Mouse (Mus musculus): Measurements from ENCODE around the gene Snd1. TPM values are rescaled to one million over a fixed set of nuclear protein-coding genes. Genes with fewer than 3 reads are reported as not detected.

Snd1 gene
- polyA plus RNA-seq, 1 experiment = 190 TPM

- H3K4me2 ChIP-seq (ENCODE audit: low read depth) = no peak overlapping the region
- H3K79me2 ChIP-seq (ENCODE audit: control insufficient read depth, insufficient read depth) = no peaks in the 10 kb centered on the region
- no peaks in the 10 kb centered on the region for H3K36me3 ChIP-seq (ENCODE audit: control insufficient read depth, insufficient read depth)
- H3ac ChIP-seq (ENCODE audit: control insufficient read depth, insufficient read length) = no peak overlapping the region
- H3K27me3 ChIP-seq (ENCODE audit: control insufficient read depth, insufficient read depth, insufficient read length) = no peaks in the 10 kb centered on the region
- H3K4me3 ChIP-seq = no peak overlapping the region
- TF ChIP-seq MYOG (IDR thresholded peaks at IDR 0.05; ENCODE audit: control insufficient read depth in 1 of 3, insufficient read depth in 1 of 3, insufficient read length in 2 of 3, low read depth in 2 of 3) = no peak
These were observed 421.9 kb downstream of the Snd1 start for GRCm38 (mm10) chr6:28896762-28897320.

DNA sequence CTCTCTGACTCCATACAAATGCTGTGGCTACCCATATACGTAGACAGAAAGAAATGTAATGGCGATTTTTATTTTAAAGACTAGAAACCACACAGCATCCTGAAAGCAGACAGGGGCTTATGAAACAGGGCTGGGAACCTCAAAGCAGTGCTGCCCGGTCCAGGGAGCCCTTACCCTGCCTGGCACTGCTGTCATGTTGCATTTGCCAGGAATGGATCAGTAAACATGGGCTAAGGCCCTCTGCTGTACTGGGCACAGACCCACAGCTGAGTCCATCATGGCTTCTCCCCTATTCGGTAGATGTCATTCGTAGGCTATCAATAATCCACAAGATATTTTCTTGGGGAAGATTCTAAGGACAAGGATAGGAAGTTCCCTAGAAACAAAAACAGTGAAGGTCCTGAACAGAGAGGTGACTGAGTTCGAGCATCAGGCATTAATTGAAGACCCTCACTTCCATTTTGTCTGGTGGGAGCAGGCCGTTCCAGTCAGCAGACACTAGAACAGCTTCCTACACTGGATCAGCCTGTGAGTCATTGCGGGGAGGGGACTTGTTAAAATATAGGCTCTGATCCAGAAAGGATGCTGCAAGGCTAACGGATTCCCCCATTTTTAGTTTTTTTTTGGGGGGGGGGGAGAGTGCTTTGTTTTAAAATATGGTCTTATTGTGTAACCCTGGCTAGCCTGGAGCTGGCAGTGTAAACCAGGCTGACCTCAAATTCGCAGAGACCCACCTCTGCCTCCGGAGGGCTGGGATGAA lies 422.6 kb downstream of the Snd1 start:
- Histone ChIP-seq H3K79me2 (ENCODE audit: control insufficient read depth, insufficient read depth) (no peaks in the 10 kb centered on the region), H3K36me3 (ENCODE audit: control insufficient read depth, insufficient read depth) (no peaks in the 10 kb centered on the region), H3K4me2 (ENCODE audit: low read depth) (no peak overlapping the region), H3ac (ENCODE audit: control insufficient read depth, insufficient read length) (no peak overlapping the region), H3K27me3 (ENCODE audit: control insufficient read depth, insufficient read depth, insufficient read length) (no peaks in the 10 kb centered on the region), H3K4me3 (no peak overlapping the region)
- no peak for TF ChIP-seq CEBPB (IDR thresholded peaks at IDR 0.05; ENCODE audit: insufficient read depth, poor library complexity, severe bottlenecking)
- TF ChIP-seq REST (IDR thresholded peaks at IDR 0.05; ENCODE audit: insufficient read depth, insufficient read length) = no peak

- Histone ChIP-seq H3ac (ENCODE audit: control insufficient read depth, insufficient read length) (no peak overlapping the region), H3K4me2 (ENCODE audit: low read depth) (no peak overlapping the region), H3K36me3 (ENCODE audit: control insufficient read depth, insufficient read depth) (no peaks in the 10 kb centered on the region), H3K4me3 (no peak overlapping the region), H3K27me3 (ENCODE audit: control insufficient read depth, insufficient read depth, insufficient read length) (no peaks in the 10 kb centered on the region), H3K79me2 (ENCODE audit: control insufficient read depth, insufficient read depth) (no peaks in the 10 kb centered on the region)
- TF ChIP-seq REST (IDR thresholded peaks at IDR 0.05; ENCODE audit: insufficient read depth, insufficient read length) (no peak), MYOG (IDR thresholded peaks at IDR 0.05; ENCODE audit: control insufficient read depth in 1 of 3, insufficient read depth in 1 of 3, insufficient read length in 2 of 3, low read depth in 2 of 3) (no peak), USF1 (IDR thresholded peaks at IDR 0.05; ENCODE audit: low read depth) (no peak), TCF3 (IDR thresholded peaks at IDR 0.05; ENCODE audit: insufficient read length, low read depth) (no peak), POLR2AphosphoS2 (IDR thresholded peaks at IDR 0.05; ENCODE audit: insufficient read length, low read depth) (no peak), MAX (IDR thresholded peaks at IDR 0.05; ENCODE audit: low read depth) (no peak), E2F4 (IDR thresholded peaks at IDR 0.05; ENCODE audit: insufficient read depth) (no peak), MYOD1 (IDR thresholded peaks at IDR 0.05; ENCODE audit: control insufficient read depth in 1 of 3, insufficient read length in 2 of 3, low read depth in 2 of 3) (no peak), CEBPB (IDR thresholded peaks at IDR 0.05; ENCODE audit: insufficient read depth, poor library complexity, severe bottlenecking) (no peak), POLR2A (IDR thresholded peaks at IDR 0.05; ENCODE audit: insufficient read length, low read depth) (no peak), TCF12 (IDR thresholded peaks at IDR 0.05; ENCODE audit: insufficient read depth, poor library complexity, severe bottlenecking) (no peak), SRF (IDR thresholded peaks at IDR 0.05; ENCODE audit: control insufficient read depth, insufficient read length, low read depth) (no peak)
These were observed 423.9 kb downstream of the Snd1 start for GRCm38 (mm10) chr6:28898836-28899235.

DNA sequence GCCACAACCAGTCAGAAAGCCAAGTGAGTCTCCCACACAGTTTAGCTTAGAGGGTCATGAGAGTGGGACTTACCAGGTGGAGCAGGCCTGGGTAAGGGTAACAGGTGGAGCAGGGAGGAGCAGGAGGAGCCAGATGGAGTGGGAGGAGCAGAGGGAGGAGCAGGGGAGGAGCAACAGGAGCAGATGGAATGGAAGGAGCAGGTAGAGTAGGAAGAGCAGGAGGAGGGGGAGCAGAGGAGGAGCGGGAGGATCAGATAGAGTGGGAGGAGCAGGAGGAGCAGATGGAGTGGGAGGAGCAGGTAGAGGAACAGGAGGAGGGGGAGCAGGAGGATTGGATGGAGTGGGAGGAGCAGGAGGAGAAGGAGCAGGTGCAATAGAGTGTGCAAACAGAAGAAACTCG lies 427.6 kb downstream of the Snd1 start:
- no peaks in the 10 kb centered on the region for H3K36me3 ChIP-seq (ENCODE audit: control insufficient read depth, insufficient read depth)
- no peaks in the 10 kb centered on the region for H3K79me2 ChIP-seq (ENCODE audit: control insufficient read depth, insufficient read depth)
- H3K4me2 ChIP-seq (ENCODE audit: low read depth) = no peak overlapping the region
- H3ac ChIP-seq (ENCODE audit: control insufficient read depth, insufficient read length) = no peak overlapping the region
- no peaks in the 10 kb centered on the region for H3K27me3 ChIP-seq (ENCODE audit: control insufficient read depth, insufficient read depth, insufficient read length)
- H3K4me3 ChIP-seq = no peak overlapping the region
- TF ChIP-seq MYOG (IDR thresholded peaks at IDR 0.05; ENCODE audit: control insufficient read depth in 1 of 3, insufficient read depth in 1 of 3, insufficient read length in 2 of 3, low read depth in 2 of 3) = no peak
- no peak for TF ChIP-seq USF1 (IDR thresholded peaks at IDR 0.05; ENCODE audit: low read depth)
- no peak for TF ChIP-seq TCF12 (IDR thresholded peaks at IDR 0.05; ENCODE audit: insufficient read depth, poor library complexity, severe bottlenecking)
- no peak for TF ChIP-seq REST (IDR thresholded peaks at IDR 0.05; ENCODE audit: insufficient read depth, insufficient read length)
- no peak for TF ChIP-seq POLR2A (IDR thresholded peaks at IDR 0.05; ENCODE audit: insufficient read length, low read depth)
- no peak for TF ChIP-seq E2F4 (IDR thresholded peaks at IDR 0.05; ENCODE audit: insufficient read depth)
- no peak for TF ChIP-seq CEBPB (IDR thresholded peaks at IDR 0.05; ENCODE audit: insufficient read depth, poor library complexity, severe bottlenecking)
- no peak for TF ChIP-seq SRF (IDR thresholded peaks at IDR 0.05; ENCODE audit: control insufficient read depth, insufficient read length, low read depth)
- no peak for TF ChIP-seq MYOD1 (IDR thresholded peaks at IDR 0.05; ENCODE audit: control insufficient read depth in 1 of 3, insufficient read length in 2 of 3, low read depth in 2 of 3)
- no peak for TF ChIP-seq POLR2AphosphoS2 (IDR thresholded peaks at IDR 0.05; ENCODE audit: insufficient read length, low read depth)

- Histone ChIP-seq H3K36me3 (ENCODE audit: control insufficient read depth, insufficient read depth) (no peaks in the 10 kb centered on the region), H3K79me2 (ENCODE audit: control insufficient read depth, insufficient read depth) (no peaks in the 10 kb centered on the region), H3K4me3 (no peak overlapping the region), H3K4me2 (ENCODE audit: low read depth) (no peak overlapping the region), H3K27me3 (ENCODE audit: control insufficient read depth, insufficient read depth, insufficient read length) (no peaks in the 10 kb centered on the region), H3ac (ENCODE audit: control insufficient read depth, insufficient read length) (no peak overlapping the region)
- no peak for TF ChIP-seq CEBPB (IDR thresholded peaks at IDR 0.05; ENCODE audit: insufficient read depth, poor library complexity, severe bottlenecking)
- no peak for TF ChIP-seq MYOG (IDR thresholded peaks at IDR 0.05; ENCODE audit: control insufficient read depth in 1 of 3, insufficient read depth in 1 of 3, insufficient read length in 2 of 3, low read depth in 2 of 3)
- no peak for TF ChIP-seq TCF12 (IDR thresholded peaks at IDR 0.05; ENCODE audit: insufficient read depth, poor library complexity, severe bottlenecking)
- TF ChIP-seq TCF3 (IDR thresholded peaks at IDR 0.05; ENCODE audit: insufficient read length, low read depth) = no peak
- TF ChIP-seq USF1 (IDR thresholded peaks at IDR 0.05; ENCODE audit: low read depth) = no peak
- TF ChIP-seq MAX (IDR thresholded peaks at IDR 0.05; ENCODE audit: low read depth) = no peak
- no peak for TF ChIP-seq E2F4 (IDR thresholded peaks at IDR 0.05; ENCODE audit: insufficient read depth)
- TF ChIP-seq POLR2AphosphoS2 (IDR thresholded peaks at IDR 0.05; ENCODE audit: insufficient read length, low read depth) = no peak
- TF ChIP-seq REST (IDR thresholded peaks at IDR 0.05; ENCODE audit: insufficient read depth, insufficient read length) = no peak
- TF ChIP-seq SRF (IDR thresholded peaks at IDR 0.05; ENCODE audit: control insufficient read depth, insufficient read length, low read depth) = no peak
- TF ChIP-seq MYOD1 (IDR thresholded peaks at IDR 0.05; ENCODE audit: control insufficient read depth in 1 of 3, insufficient read length in 2 of 3, low read depth in 2 of 3) = no peak
- TF ChIP-seq POLR2A (IDR thresholded peaks at IDR 0.05; ENCODE audit: insufficient read length, low read depth) = no peak
These were observed 429.5 kb downstream of the Snd1 start for GRCm38 (mm10) chr6:28904417-28904816.

Data from myocyte (in vitro differentiated cells).